Mouse (Mus musculus): ENCODE results near the gene Ptger2.

The Ptger2 gene

GRCm38 (mm10) chr14:45049689-45050418, 61.9 kb downstream of the Ptger2 start:
- peak; percentile 21 for DNase-seq

- no peak for DNase-seq
Observed at GRCm38 (mm10) chr14:45050419-45050776, 62.4 kb downstream of the Ptger2 start.

- DNase-seq = no peak
Observed at GRCm38 (mm10) chr14:45051116-45051515, 63.1 kb downstream of the Ptger2 start.
